Mouse (Mus musculus): ENCODE results near the gene Kdm2b.

- no peak for TF ChIP-seq GATA1 (IDR thresholded peaks at IDR 0.05; ENCODE audit: borderline replicate concordance, low read length)
- TF ChIP-seq FLI1 (IDR thresholded peaks at IDR 0.05; ENCODE audit: low read length): no peak
Measured at GRCm38 (mm10) chr5:123035089-123035488, 45.5 kb upstream of the Kdm2b start.

Data from megakaryocyte, embryonic 14.5 days (primary cell).